Mouse (Mus musculus) stomach, postnatal 0 days (tissue): ENCODE data around the gene Olfr410.

Source experiments
- CTCF ChIP-seq: IDR thresholded peaks from 2 replicates; pipeline ENCODE4 v1.5.1; 2016; ENCODE audit warnings: antibody characterized with exemption, low read depth, mild to moderate bottlenecking, moderate library complexity
- EP300 ChIP-seq: optimal IDR thresholded peaks from 2 replicates; pipeline ENCODE3; 2016; ENCODE audit warnings: antibody characterized with exemption

GRCm38 (mm10) chr11:74326044-74326443 lies 11.8 kb downstream of the Olfr410 start:
- TF ChIP-seq CTCF (no peak), EP300 (no peak)
